Mouse (Mus musculus) inflammation-experienced regulatory T-cells, adult 6 months (primary cell): ENCODE data around the gene Adh6a. TPM values are rescaled to one million over a fixed set of nuclear protein-coding genes. Genes with fewer than 3 reads are reported as not detected.
"Not testable (repeated sequence)": the region's sequence is repeated elsewhere in the genome, so short reads cannot be mapped to it uniquely, and the experiment has no call there.

Experiments used
- ATAC-seq: one replicate; pipeline ENCODE4 v1.8.0; 2017
- polyA plus RNA-seq, 3 experiments: library from polyadenylated mRNA; unstranded; fragments of 100-300 nt; shearing (Covaris generic); gene quantifications; one replicate each; pipeline ENCODE4 v1.2.1; 2017

The Adh6a gene
- polyA plus RNA-seq, 3 experiments from 2014 or later, result not detected

GRCm38 (mm10) chr3:138325466-138325865 lies 12.4 kb downstream of the Adh6a start:
- no peak for ATAC-seq

- peak; percentile 36 for ATAC-seq
Measured at GRCm38 (mm10) chr3:138333910-138334309, 20.8 kb downstream of the Adh6a start.

- peak; percentile 88 for ATAC-seq
Measured at GRCm38 (mm10) chr3:138334320-138334719, 21.2 kb downstream of the Adh6a start.

GRCm38 (mm10) chr3:138335566-138335965 lies 22.5 kb downstream of the Adh6a start:
- ATAC-seq, result no peak

GRCm38 (mm10) chr3:138336104-138336754 lies 23.1 kb downstream of the Adh6a start:
- ATAC-seq, result no peak

- no peak for ATAC-seq
Measured at GRCm38 (mm10) chr3:138341471-138341870, 28.4 kb downstream of the Adh6a start, which contains the start of gene Adh6b. Adh6b (plus strand) TSS chr3:138341775.

GRCm38 (mm10) chr3:138347041-138347440 lies 34.0 kb downstream of the Adh6a start:
- no peak for ATAC-seq

- ATAC-seq, result no peak
Measured at GRCm38 (mm10) chr3:138352012-138352809, 39.1 kb downstream of the Adh6a start.

GRCm38 (mm10) chr3:138358856-138359255 lies 45.8 kb downstream of the Adh6a start:
- ATAC-seq, result no peak

- ATAC-seq, result no peak
Measured at GRCm38 (mm10) chr3:138360721-138361120, 47.6 kb downstream of the Adh6a start.

GRCm38 (mm10) chr3:138362920-138363319 lies 49.8 kb downstream of the Adh6a start:
- no peak for ATAC-seq

- ATAC-seq, result no peak
Measured at GRCm38 (mm10) chr3:138366181-138366580, 53.1 kb downstream of the Adh6a start.

GRCm38 (mm10) chr3:138369546-138369945 lies 56.5 kb downstream of the Adh6a start:
- ATAC-seq, result no peak

- ATAC-seq, result not testable (repeated sequence)
Measured at GRCm38 (mm10) chr3:138370289-138370688, 57.2 kb downstream of the Adh6a start.

GRCm38 (mm10) chr3:138373920-138374319 lies 60.8 kb downstream of the Adh6a start:
- no peak for ATAC-seq

- no peak for ATAC-seq
Measured at GRCm38 (mm10) chr3:138375148-138375547, 62.1 kb downstream of the Adh6a start.

Other genes with a start within 250 kb of the Adh6a start
- gene 1110002E22Rik, start 248.2 kb upstream of the Adh6a start, polyA plus RNA-seq, result not detected
- not detected for gene Gm5105, start 245.9 kb upstream of the Adh6a start, polyA plus RNA-seq
- 10 to 100 TPM in 2 of 3 experiments, 1 to 10 TPM in 1; 9.3 to 11.3 (median 10.4) TPM for gene Trmt10a, start 169.8 kb upstream of the Adh6a start, polyA plus RNA-seq
- gene Mttp, start 168.3 kb upstream of the Adh6a start, polyA plus RNA-seq, result 1 to 10 TPM; 2.8 to 7.3 (median 2.9) TPM
- gene 4930579F01Rik, start 119.5 kb upstream of the Adh6a start, polyA plus RNA-seq, result not detected
- not detected for gene Adh7, start 95.5 kb upstream of the Adh6a start, polyA plus RNA-seq
- 1 to 10 TPM in 2 of 3 experiments, not detected in 1; 1.9 to 3.3 TPM for gene Adh1, start 52.3 kb upstream of the Adh6a start, polyA plus RNA-seq
- gene Adh6b, start 28.5 kb downstream of the Adh6a start, polyA plus RNA-seq, result not detected
- gene Adh4, start 102.2 kb downstream of the Adh6a start, polyA plus RNA-seq, result under 1 TPM in 1 of 3 experiments, not detected in 2; 0.34 TPM
- gene Adh5, start 129.8 kb downstream of the Adh6a start, polyA plus RNA-seq, result 100 to 1,000 TPM; 113 to 118 (median 116) TPM
- gene Metap1, start 176.2 kb downstream of the Adh6a start, polyA plus RNA-seq, result 10 to 100 TPM; 30.5 to 37.9 (median 35.2) TPM
- gene Eif4e, start 212.9 kb downstream of the Adh6a start, polyA plus RNA-seq, result 100 to 1,000 TPM; 233 to 405 (median 322) TPM